Mouse (Mus musculus) olfactory bulb, adult 2 months (tissue): ENCODE measurements around the gene Nop10.

Experiments
- CTCF ChIP-seq: fragments of 200-500 bp; IDR thresholded peaks from 2 replicates; pipeline ENCODE4 v1.5.1; 2012; ENCODE audit warnings: low read depth, mild to moderate bottlenecking, low read length, moderate library complexity; ENCODE audit not compliant: insufficient read depth
- POLR2A ChIP-seq: fragments of 200-500 bp; IDR thresholded peaks from 2 replicates; pipeline ENCODE4 v1.6.1; 2012; ENCODE audit warnings: mild to moderate bottlenecking, low read depth, low read length, moderate library complexity; ENCODE audit not compliant: insufficient read depth

DNA sequence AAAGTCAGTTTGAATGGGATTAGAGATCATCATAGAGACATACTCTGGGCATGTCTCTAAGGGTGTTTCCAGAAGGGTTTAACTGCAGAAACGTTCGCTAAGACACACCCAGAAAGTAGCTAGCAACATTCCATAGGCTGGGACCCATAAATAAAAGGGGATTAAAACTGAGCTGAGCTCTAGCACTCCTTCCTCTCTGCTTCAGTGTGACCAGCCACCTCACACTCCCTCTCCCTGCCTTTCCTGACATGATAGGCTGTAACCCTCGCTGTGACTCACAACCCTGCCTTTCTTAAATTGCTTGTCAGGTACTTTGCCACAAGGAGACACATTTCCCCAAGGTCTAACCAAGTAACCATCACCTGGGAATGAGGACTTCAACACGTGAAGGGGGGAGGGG lies 23.7 kb upstream of the Nop10 start:
- TF ChIP-seq POLR2A (no peak), CTCF (no peak)
